ENCODE assay signal across 11 mouse cellular contexts in the genomic region with DNA sequence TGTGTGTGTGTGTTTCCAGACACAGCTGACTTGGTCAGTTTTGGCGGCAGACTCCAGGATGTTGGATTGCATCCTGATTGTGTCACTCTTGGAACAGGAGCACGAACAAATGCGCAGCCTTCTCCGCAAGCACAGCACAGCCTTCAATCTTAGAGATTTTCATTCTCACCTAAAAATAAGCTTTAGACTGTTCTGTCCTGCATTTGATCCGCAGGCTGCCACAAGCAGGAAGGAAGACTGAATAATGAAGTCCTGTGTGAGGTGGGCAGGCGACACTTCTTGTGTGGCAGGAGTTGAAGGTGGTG. TPM values are rescaled to one million over a fixed set of nuclear protein-coding genes. Genes with fewer than 3 reads are reported as not detected.
A peak's percentile ranks its signal among the peaks of the same experiment; 100 is the strongest.
DNase-seq lines count a peak whose midpoint lies in the region; ATAC-seq and TF ChIP-seq lines count a peak whose summit lies in the region.
"Had no signal": no experiment of that assay in that cellular context is flagged by ENCODE, and none has a peak within 500 bp of the region (broad histone marks: within the 10 kb centered on the region; RNA-seq: fewer than 3 reads in every experiment).

No protein-coding gene starts in this region.

- peak overlapping the region; percentile 54; the same call in 1 of the 2 replicates for H3K27ac ChIP-seq in hindbrain, postnatal 0 days
- H3K27ac ChIP-seq in hindbrain, embryonic 16.5 days (ENCODE audit: low read depth, low read length) = no peak overlapping the region
- H3K27ac ChIP-seq in thymus, adult 2 months (ENCODE audit: control insufficient read depth, insufficient read depth, low read length) = no peak overlapping the region
- H3K27ac ChIP-seq: embryonic facial prominence, embryonic 13.5 days; liver, embryonic 14.5 days had no signal

- no peak for TF ChIP-seq POLR2A in thymus, adult 2 months (IDR thresholded peaks at IDR 0.05; ENCODE audit: control insufficient read depth, extremely low read depth, insufficient read depth, low read length, poor library complexity)

- peak; percentile 48 for DNase-seq in hindbrain, postnatal 0 days (ENCODE audit: low spot score)
- DNase-seq in adipocyte (ENCODE audit: low spot score) (peak; percentile 90), liver (no peak)
- DNase-seq in gastrocnemius, adult 8-10 months (ENCODE audit: low spot score in 2 of 2) = peak; percentile 44 to 62
- DNase-seq in left cerebral cortex, postnatal 25 days (ENCODE audit: low spot score in 2 of 2) = peak; percentile 46 to 80
- DNase-seq in thymus, adult 2 months = no peak
- DNase-seq in frontal cortex, postnatal 25 days (ENCODE audit: low spot score in 2 of 2) = no peak

- no peak overlapping the region for H3K4me3 ChIP-seq in hindbrain, postnatal 0 days (ENCODE audit: low read length)
- H3K4me3 ChIP-seq in hindbrain, embryonic 16.5 days (ENCODE audit: low read length) = no peak overlapping the region
- no peak overlapping the region for H3K4me3 ChIP-seq in thymus, adult 2 months (ENCODE audit: control insufficient read depth, insufficient read depth, low read length)
- H3K4me3 ChIP-seq: embryonic facial prominence, embryonic 13.5 days had no signal

- 46% methylated on average over 6 of the region's 6 CpGs for WGBS in hindbrain, postnatal 0 days
- WGBS in hindbrain, embryonic 16.5 days = 52% methylated on average over 6 of the region's 6 CpGs
- 67% methylated on average over 6 of the region's 6 CpGs for WGBS in thymus, adult 2 months

- H3K27me3 ChIP-seq in hindbrain, postnatal 0 days (ENCODE audit: insufficient read depth, low read length) = no peaks in the 10 kb centered on the region
- H3K27me3 ChIP-seq in hindbrain, embryonic 16.5 days (replicated peaks; ENCODE audit: control insufficient read depth, insufficient read depth, low read length) = no peaks in the 10 kb centered on the region
- H3K27me3 ChIP-seq in thymus, adult 2 months (ENCODE audit: control insufficient read depth, insufficient read depth, low read length) = no peaks in the 10 kb centered on the region
- H3K27me3 ChIP-seq: embryonic facial prominence, embryonic 13.5 days had no signal

- peak overlapping the region; percentile 8; the same call in 1 of the 2 replicates for H3K4me2 ChIP-seq in hindbrain, postnatal 0 days (ENCODE audit: low read depth, low read length)
- no peak overlapping the region for H3K4me2 ChIP-seq in hindbrain, embryonic 16.5 days (ENCODE audit: low read length)
- H3K4me2 ChIP-seq: embryonic facial prominence, embryonic 13.5 days had no signal

- ATAC-seq in hindbrain, postnatal 0 days = no peak; the same call in 1 of the 2 replicates
- no peak for ATAC-seq in hindbrain, embryonic 16.5 days

- H3K36me3 ChIP-seq in hindbrain, postnatal 0 days (ENCODE audit: insufficient read depth, low read length) = peaks cover 6% of the 10 kb centered on the region
- H3K36me3 ChIP-seq in hindbrain, embryonic 16.5 days (ENCODE audit: control insufficient read depth, insufficient read depth, low read length) = peaks cover 8% of the 10 kb centered on the region
- H3K36me3 ChIP-seq in thymus, adult 2 months (ENCODE audit: control insufficient read depth, insufficient read depth, low read length) = no peaks in the 10 kb centered on the region

- no peak overlapping the region for H3K9ac ChIP-seq in hindbrain, postnatal 0 days (replicated peaks; ENCODE audit: low read length)
- no peak overlapping the region for H3K9ac ChIP-seq in hindbrain, embryonic 16.5 days (ENCODE audit: low read depth, low read length)
- H3K9ac ChIP-seq: embryonic facial prominence, embryonic 13.5 days; liver, embryonic 14.5 days had no signal

- no peaks in the 10 kb centered on the region for H3K9me3 ChIP-seq in hindbrain, postnatal 0 days (ENCODE audit: low read length)
- H3K9me3 ChIP-seq in hindbrain, embryonic 16.5 days (ENCODE audit: control insufficient read depth, low read length) = no peaks in the 10 kb centered on the region
- H3K9me3 ChIP-seq: embryonic facial prominence, embryonic 13.5 days had no signal

- TF ChIP-seq CTCF in hindbrain, postnatal 0 days (IDR thresholded peaks at IDR 0.05; ENCODE audit: low read depth) = no peak
- no peak for TF ChIP-seq CTCF in thymus, adult 2 months (IDR thresholded peaks at IDR 0.05; ENCODE audit: borderline replicate concordance, control insufficient read depth, extremely low read depth, insufficient read depth, low read length, poor library complexity)

- intact Hi-C loops in left cerebral cortex, postnatal 25 days (cut with DNase I) = no loop called here

- peaks cover 3% of the 10 kb centered on the region; the same call in 1 of the 2 replicates for H3K4me1 ChIP-seq in hindbrain, postnatal 0 days (ENCODE audit: insufficient read depth, low read length)
- no peaks in the 10 kb centered on the region; the same call in 1 of the 2 replicates for H3K4me1 ChIP-seq in hindbrain, embryonic 16.5 days (ENCODE audit: control insufficient read depth, insufficient read depth, low read depth, low read length)
- H3K4me1 ChIP-seq in thymus, adult 2 months (replicated peaks; ENCODE audit: control insufficient read depth, insufficient read depth, low read length) = peaks cover 5% of the 10 kb centered on the region; the same call in 1 of the 2 replicates

RNA-seq across cellular contexts. Expression of a gene that starts 10.1 kb away (rescaled TPM):
- 55.3 and 56.6 TPM in 2 replicates for total RNA-seq in hindbrain, postnatal 0 days (2014; rRNA removed)
- 19.1 and 20.9 TPM in 2 replicates for polyA plus RNA-seq in hindbrain, postnatal 0 days (2015; fragmentation: Nextera tagmentation; extraction: Ambion mirVana)
- 23.1 and 23.4 TPM in 2 replicates for polyA plus RNA-seq in hindbrain, embryonic 16.5 days (2015; fragmentation: Nextera tagmentation; extraction: Ambion mirVana)
- 1 to 10 TPM; 4.5 to 8.4 (median 7.1) TPM for total RNA-seq in gastrocnemius, adult 8-10 months (2022)
- total RNA-seq in left cerebral cortex, postnatal 25 days (2021) = 100 to 1,000 TPM; 299 to 327 TPM
- polyA plus RNA-seq in thymus, adult 2 months (2012; rRNA removed) = 11.5 TPM in 2 replicates

RNA-seq across cellular contexts. Expression of a gene that starts 38.0 kb away (rescaled TPM):
- 73.7 and 82.9 TPM in 2 replicates for total RNA-seq in hindbrain, postnatal 0 days (2014; rRNA removed)
- polyA plus RNA-seq in hindbrain, postnatal 0 days (2015; fragmentation: Nextera tagmentation; extraction: Ambion mirVana) = 332 and 344 TPM in 2 replicates
- 306 and 352 TPM in 2 replicates for polyA plus RNA-seq in hindbrain, embryonic 16.5 days (2015; fragmentation: Nextera tagmentation; extraction: Ambion mirVana)
- total RNA-seq in gastrocnemius, adult 8-10 months (2022) = 1 to 10 TPM; 3.0 to 6.8 (median 4.0) TPM
- total RNA-seq in left cerebral cortex, postnatal 25 days (2021) = 100 to 1,000 TPM; 129 to 130 TPM
- polyA plus RNA-seq in thymus, adult 2 months (2012; rRNA removed) = 3.8 and 4.2 TPM in 2 replicates

RNA-seq across cellular contexts. Expression of a gene that starts 49.1 kb away (rescaled TPM):
- total RNA-seq in hindbrain, postnatal 0 days (2014; rRNA removed) = 8.7 and 10.6 TPM in 2 replicates
- 4.1 and 4.2 TPM in 2 replicates for polyA plus RNA-seq in hindbrain, postnatal 0 days (2015; fragmentation: Nextera tagmentation; extraction: Ambion mirVana)
- polyA plus RNA-seq in hindbrain, embryonic 16.5 days (2015; fragmentation: Nextera tagmentation; extraction: Ambion mirVana) = 1.5 TPM in 2 replicates
- total RNA-seq in gastrocnemius, adult 8-10 months (2022) = under 1 TPM in 1 of 4 experiments, not detected in 3; 0.13 TPM
- total RNA-seq in left cerebral cortex, postnatal 25 days (2021) = 10 to 100 TPM; 79.1 to 79.3 TPM
- 0.18 and 0.23 TPM in 2 replicates for polyA plus RNA-seq in thymus, adult 2 months (2012; rRNA removed)

RNA-seq across cellular contexts. Expression of a gene that starts 49.2 kb away (rescaled TPM):
- total RNA-seq in hindbrain, postnatal 0 days (2014; rRNA removed) = not detected in 2 replicates
- polyA plus RNA-seq in hindbrain, postnatal 0 days (2015; fragmentation: Nextera tagmentation; extraction: Ambion mirVana) = 0.39 and 0.53 TPM in 2 replicates
- 0.34 TPM in 1 of 2 replicates, not detected in the other for polyA plus RNA-seq in hindbrain, embryonic 16.5 days (2015; fragmentation: Nextera tagmentation; extraction: Ambion mirVana)
- total RNA-seq in gastrocnemius, adult 8-10 months (2022) = not detected
- total RNA-seq in left cerebral cortex, postnatal 25 days (2021) = 1 to 10 TPM; 3.3 TPM
- not detected in 2 replicates for polyA plus RNA-seq in thymus, adult 2 months (2012; rRNA removed)
- polyA plus RNA-seq: embryonic facial prominence, embryonic 13.5 days; stomach, embryonic 14.5 days had no signal

RNA-seq across cellular contexts. Expression of a gene that starts 58.9 kb away (rescaled TPM):
- not detected in 2 replicates for total RNA-seq in hindbrain, postnatal 0 days (2014; rRNA removed)
- polyA plus RNA-seq in hindbrain, postnatal 0 days (2015; fragmentation: Nextera tagmentation; extraction: Ambion mirVana) = not detected in 2 replicates
- not detected in 2 replicates for polyA plus RNA-seq in hindbrain, embryonic 16.5 days (2015; fragmentation: Nextera tagmentation; extraction: Ambion mirVana)
- total RNA-seq in gastrocnemius, adult 8-10 months (2022) = not detected
- not detected for total RNA-seq in left cerebral cortex, postnatal 25 days (2021)
- polyA plus RNA-seq in thymus, adult 2 months (2012; rRNA removed) = not detected in 2 replicates
- polyA plus RNA-seq: embryonic facial prominence, embryonic 13.5 days; liver, embryonic 14.5 days; stomach, embryonic 14.5 days had no signal

Comparison
In these comparisons a context has a peak if more than half of its experiments do, and no peak if none do; other contexts are left out.
1. DNase-seq: peak in hindbrain, postnatal 0 days (single experiment), adipocyte (single experiment), gastrocnemius, adult 8-10 months (2 of 2) and left cerebral cortex, postnatal 25 days (2 of 2); none in thymus, adult 2 months (single experiment), frontal cortex, postnatal 25 days (0 of 2) and liver (single experiment).